ENCODE assay signal across 8 mouse cellular contexts in the genomic region with DNA sequence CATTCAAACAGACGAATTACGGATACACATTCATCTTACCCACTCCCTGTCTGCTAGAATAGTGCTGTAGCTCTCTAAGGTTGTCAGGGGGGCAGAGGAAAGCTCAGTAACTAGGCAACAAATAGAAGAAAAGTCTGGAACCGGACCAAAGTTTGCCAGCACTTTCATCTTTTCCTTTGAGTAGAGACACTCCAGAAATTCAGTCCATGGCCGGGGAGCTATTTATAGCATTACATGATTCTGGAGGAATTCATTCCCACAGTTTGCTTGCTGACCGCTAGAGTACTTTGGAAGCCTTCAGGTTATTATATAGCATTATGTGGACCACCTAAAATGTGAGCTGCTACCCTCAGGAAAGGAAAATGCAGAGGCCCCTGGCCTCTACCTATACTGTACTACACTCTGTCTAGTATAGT. TPM values are rescaled to one million over a fixed set of nuclear protein-coding genes. Genes with fewer than 3 reads are reported as not detected.
DNase-seq lines count a peak whose midpoint lies in the region.

No protein-coding gene starts in this region.

- no peaks in the 10 kb centered on the region for H3K27me3 ChIP-seq in heart, embryonic 10.5 days (ENCODE audit: insufficient read depth, poor library complexity, severe bottlenecking)

- no peaks in the 10 kb centered on the region for H3K9me3 ChIP-seq in heart, embryonic 10.5 days

- peaks cover 54% of the 10 kb centered on the region for H3K4me1 ChIP-seq in heart, embryonic 10.5 days

- peak overlapping the region; percentile 82 for H3K27ac ChIP-seq in heart, embryonic 10.5 days

- H3K4me3 ChIP-seq in heart, embryonic 10.5 days: peak overlapping the region; percentile 27; the same call in 1 of the 2 replicates

- no peaks in the 10 kb centered on the region for H3K36me3 ChIP-seq in heart, embryonic 10.5 days

- DNase-seq in frontal cortex, adult 2 months (ENCODE audit: extremely low spot score in 1 of 2, low spot score in 1 of 2): peak; percentile 21 to 47
- DNase-seq in frontal cortex, postnatal 14 days (ENCODE audit: low spot score in 2 of 2): no peak
- DNase-seq in Muller cell, postnatal 12 days (ENCODE audit: inconsistent ontology term): peak; percentile 87
- peak; percentile 78 for DNase-seq in heart, embryonic 10.5 days (ENCODE audit: low spot score)
- DNase-seq in lung, postnatal 25 days (ENCODE audit: low spot score): peak; percentile 72
- no peak for DNase-seq in spleen, adult 12 weeks (ENCODE audit: low spot score)
- DNase-seq in cerebellum, adult 11-12 months: no peak
- DNase-seq in kidney, postnatal 36 days: no peak

- 30% methylated on average over 5 of the region's 5 CpGs for WGBS in heart, embryonic 10.5 days

RNA-seq across cellular contexts. Expression of a gene that starts 43.0 kb away (rescaled TPM):
- 91.7 and 142 TPM in 2 replicates for polyA plus RNA-seq in frontal cortex, adult 2 months (2012; rRNA removed)
- polyA plus RNA-seq in heart, embryonic 10.5 days (2016; fragmentation: Nextera tagmentation; extraction: Ambion mirVana): 58.0 and 93.6 TPM in 2 replicates

Comparison
In these comparisons a context has a peak if more than half of its experiments do, and no peak if none do; other contexts are left out.
1. DNase-seq: peak in frontal cortex, adult 2 months (2 of 2), Muller cell, postnatal 12 days (single experiment), heart, embryonic 10.5 days (single experiment) and lung, postnatal 25 days (single experiment); none in frontal cortex, postnatal 14 days (0 of 2), spleen, adult 12 weeks (single experiment), cerebellum, adult 11-12 months (single experiment) and kidney, postnatal 36 days (0 of 2).